Mouse (Mus musculus): ENCODE measurements around the gene Mfrp.

DNA sequence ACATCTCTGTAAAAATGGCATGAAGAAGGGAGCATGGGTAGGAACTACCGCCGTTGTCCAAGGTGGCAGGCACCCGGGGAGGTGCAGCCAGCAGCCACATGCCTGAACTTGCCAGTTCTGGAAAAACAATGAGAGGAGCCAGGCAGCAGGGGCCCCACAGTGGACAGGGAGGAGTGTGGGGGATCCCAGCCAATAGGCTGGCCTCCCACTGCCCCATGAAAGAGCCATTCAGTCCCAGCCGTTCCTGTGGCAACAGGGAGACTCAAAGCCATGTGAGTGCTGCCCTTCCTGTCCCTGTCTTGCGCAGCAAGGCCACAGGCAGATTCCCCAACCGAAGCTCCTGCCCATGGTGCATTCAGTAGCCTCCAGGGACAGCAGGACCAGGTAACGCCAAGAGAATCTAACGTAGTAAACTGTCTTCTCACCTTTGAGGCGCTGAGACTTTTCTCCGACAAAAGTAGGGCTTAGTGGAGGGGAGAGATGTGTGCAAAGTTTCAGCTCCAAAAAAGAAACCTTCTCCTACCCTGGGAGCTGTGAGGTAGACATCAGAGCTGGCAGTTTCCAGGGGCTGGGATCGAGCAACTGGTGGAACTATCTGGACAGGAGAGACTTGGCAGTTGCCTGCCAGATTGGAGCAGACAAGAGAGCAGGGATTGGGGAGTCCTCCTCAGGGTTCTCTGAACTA is 29.5 kb upstream of the Mfrp start:
- no peak for TF ChIP-seq CTCF (IDR thresholded peaks at IDR 0.05; ENCODE audit: borderline replicate concordance, insufficient read depth, low read length)
- no peak for TF ChIP-seq POLR2A (IDR thresholded peaks at IDR 0.05; ENCODE audit: low read depth, low read length)

Data from embryonic fibroblast, embryonic 13.5 days (primary cell).